Mouse (Mus musculus) brain, embryonic 14.5 days (tissue): Measurements from ENCODE around the gene Mthfd1l.

ENCODE experiments used
- CTCF ChIP-seq: fragments of 200-500 bp; IDR thresholded peaks from 2 replicates; pipeline ENCODE4 v1.5.1; 2012; ENCODE audit warnings: inconsistent platforms, mild to moderate bottlenecking, moderate library complexity, borderline replicate concordance; ENCODE audit not compliant: insufficient read depth, insufficient read length; ENCODE audit errors: extremely low read depth
- POLR2A ChIP-seq: fragments of 200-500 bp; IDR thresholded peaks from 2 replicates; pipeline ENCODE4 v1.6.1; 2012; ENCODE audit warnings: mild to moderate bottlenecking, inconsistent platforms, borderline replicate concordance; ENCODE audit not compliant: poor library complexity, insufficient read depth, insufficient read length, severe bottlenecking; ENCODE audit errors: extremely low read depth

GRCm38 (mm10) chr10:4096151-4096550 lies 123.2 kb downstream of the Mthfd1l start:
- TF ChIP-seq CTCF (no peak), POLR2A (no peak)
